Mouse (Mus musculus) megakaryocyte-erythroid progenitor cell, adult 5-6 weeks (primary cell): ENCODE data around the gene Pygo1. TPM values are rescaled to one million over a fixed set of nuclear protein-coding genes. Genes with fewer than 3 reads are reported as not detected.

Experiments used
- ATAC-seq: replicated peaks from 2 replicates; pipeline ENCODE4 v1.8.0; 2016; ENCODE audit warnings: mild to moderate bottlenecking, inconsistent platforms; ENCODE audit not compliant: severe bottlenecking, poor library complexity, low FRiP score, low TSS enrichment
- total RNA-seq, 2 experiments: library from RNA; stranded (forward) in 1 of 2; stranded (reverse) in 1 of 2; fragments of 200-1000, 215-1000 nt in 1 of 2; fragments of >200 nt in 1 of 2; fragmentation: Nextera tagmentation in 1 of 2; gene quantifications; 2 replicates each; pipeline ENCODE4 v1.2.3; 2014 to 2017

The Pygo1 gene
- total RNA-seq, 2 experiments from 2014 or later, result not detected

- no peak for ATAC-seq
Observed at GRCm38 (mm10) chr9:72925935-72926258, 452 bp downstream of the Pygo1 start.

- no peak for ATAC-seq
Observed at GRCm38 (mm10) chr9:72931166-72931790, 5.8 kb downstream of the Pygo1 start.

- no peak for ATAC-seq
Observed at GRCm38 (mm10) chr9:72935309-72935708, 9.9 kb downstream of the Pygo1 start.

- no peak for ATAC-seq
Observed at GRCm38 (mm10) chr9:72936301-72936700, 10.9 kb downstream of the Pygo1 start.

GRCm38 (mm10) chr9:72943424-72943823, 18.0 kb downstream of the Pygo1 start:
- no peak for ATAC-seq

GRCm38 (mm10) chr9:72944286-72944685, 18.8 kb downstream of the Pygo1 start:
- no peak for ATAC-seq

GRCm38 (mm10) chr9:72947010-72947409, 21.6 kb downstream of the Pygo1 start:
- ATAC-seq, result no peak

GRCm38 (mm10) chr9:72949572-72949971, 24.1 kb downstream of the Pygo1 start:
- ATAC-seq, result no peak

- no peak for ATAC-seq
Observed at GRCm38 (mm10) chr9:72954746-72955145, 29.3 kb downstream of the Pygo1 start.

- ATAC-seq, result peak; percentile 48
Observed at GRCm38 (mm10) chr9:72955546-72955945, 30.1 kb downstream of the Pygo1 start.

GRCm38 (mm10) chr9:72958521-72959450, 33.3 kb downstream of the Pygo1 start, which contains the start of the genes Dyx1c1 and Gm44503:
TSS of gene Dyx1c1 (plus strand) at chr9:72958785.
TSS of gene Gm44503 (plus strand) at chr9:72958852.
- peak; percentile 91 for ATAC-seq

- ATAC-seq, result no peak
Observed at GRCm38 (mm10) chr9:72961346-72961745, 35.9 kb downstream of the Pygo1 start.

- ATAC-seq, result no peak
Observed at GRCm38 (mm10) chr9:72961959-72962358, 36.5 kb downstream of the Pygo1 start.

- ATAC-seq, result peak; percentile 94
Observed at GRCm38 (mm10) chr9:72968349-72969061, 43.1 kb downstream of the Pygo1 start.

- 0 out of 2 replicates have a peak, but pooled peaks have one; percentile 34 for ATAC-seq
Observed at GRCm38 (mm10) chr9:72969874-72970273, 44.4 kb downstream of the Pygo1 start.

GRCm38 (mm10) chr9:72972435-72972834, 47.0 kb downstream of the Pygo1 start:
- ATAC-seq, result no peak

- no peak for ATAC-seq
Observed at GRCm38 (mm10) chr9:72972984-72973383, 47.5 kb downstream of the Pygo1 start.

- ATAC-seq, result no peak
Observed at GRCm38 (mm10) chr9:72974734-72975133, 49.3 kb downstream of the Pygo1 start.

- ATAC-seq, result no peak
Observed at GRCm38 (mm10) chr9:72975242-72975641, 49.8 kb downstream of the Pygo1 start.

GRCm38 (mm10) chr9:72983066-72983465, 57.6 kb downstream of the Pygo1 start:
- no peak for ATAC-seq
